Mouse (Mus musculus) neural tube, embryonic 13.5 days (tissue): ENCODE measurements around the gene Cyp2e1. TPM values are rescaled to one million over a fixed set of nuclear protein-coding genes. Genes with fewer than 3 reads are reported as not detected.
"Not testable (repeated sequence)": the region's sequence is repeated elsewhere in the genome, so short reads cannot be mapped to it uniquely, and the experiment has no call there.

Experiments
- ATAC-seq: fragments of 200-750 bp; cut with Nextera tagmentation; 2 replicates; pipeline ENCODE4 v1.8.0; 2017; ENCODE audit warnings: low read depth, mild to moderate bottlenecking, moderate TSS enrichment, moderate library complexity
- H3K27ac ChIP-seq: fragments of 300-500 bp; sonication (generic); replicated peaks from 2 replicates; pipeline ENCODE4 v1.5.1; 2015; ENCODE audit warnings: moderate library complexity, mild to moderate bottlenecking, inconsistent platforms
- H3K27me3 ChIP-seq: fragments of 300-500 bp; sonication (generic); 2 replicates; pipeline ENCODE4 v1.6.1; 2015; ENCODE audit warnings: mild to moderate bottlenecking, inconsistent platforms
- H3K36me3 ChIP-seq: fragments of 300-500 bp; sonication (generic); 2 replicates; pipeline ENCODE4 v1.6.1; 2015; ENCODE audit warnings: mild to moderate bottlenecking, inconsistent platforms
- H3K4me1 ChIP-seq: fragments of 300-500 bp; sonication (generic); replicated peaks from 2 replicates; pipeline ENCODE4 v1.6.1; 2015; ENCODE audit warnings: inconsistent platforms
- H3K4me2 ChIP-seq: fragments of 300-500 bp; sonication (generic); 2 replicates; pipeline ENCODE4 v1.6.1; 2015; ENCODE audit warnings: inconsistent platforms, mild to moderate bottlenecking, moderate library complexity
- H3K4me3 ChIP-seq: fragments of 300-500 bp; sonication (generic); 2 replicates; pipeline ENCODE4 v1.5.1; 2015; ENCODE audit warnings: mild to moderate bottlenecking, inconsistent platforms
- H3K9ac ChIP-seq: fragments of 300-500 bp; sonication (generic); 2 replicates; pipeline ENCODE4 v1.6.1; 2015; ENCODE audit warnings: moderate library complexity, mild to moderate bottlenecking, inconsistent platforms
- H3K9me3 ChIP-seq: fragments of 300-500 bp; sonication (generic); 2 replicates; pipeline ENCODE4 v1.6.1; 2016; ENCODE audit warnings: inconsistent platforms
- WGBS: fragments of 180-500 bp; shearing (Covaris S2); methylation state at CpG from one replicate; pipeline ENCODE4 v1.1.7; 2015; 5-methylcytosine and 5-hydroxymethylcytosine counted together
- polyA plus RNA-seq: library from polyadenylated mRNA; unstranded; fragments of >200 nt; fragmentation: Nextera tagmentation; extraction: Ambion mirVana; gene quantifications from 2 replicates; pipeline ENCODE4 v1.2.1, GENCODE M21; 2015

The Cyp2e1 gene
- not detected in 2 replicates for polyA plus RNA-seq

GRCm38 (mm10) chr7:140763447-140764020, at the start of gene Cyp2e1:
Cyp2e1 (plus strand) TSS chr7:140763739.
- no peak within 1 kb of the TSS for H3K27ac ChIP-seq
- no peaks in the 10 kb centered on the region for H3K36me3 ChIP-seq
- 78% methylated on average over 7 of the region's 7 CpGs for WGBS
- H3K4me2 ChIP-seq: no peak within 1 kb of the TSS
- H3K9me3 ChIP-seq: no peaks in the 10 kb centered on the region
- no peak for ATAC-seq
- no peak within 1 kb of the TSS for H3K4me3 ChIP-seq
- H3K9ac ChIP-seq: no peak within 1 kb of the TSS
- H3K27me3 ChIP-seq: no peaks in the 10 kb centered on the region
- no peaks in the 10 kb centered on the region for H3K4me1 ChIP-seq

GRCm38 (mm10) chr7:140717155-140718055, 46.1 kb upstream of the Cyp2e1 start:
- no peak overlapping the region for H3K9ac ChIP-seq
- no peaks in the 10 kb centered on the region for H3K36me3 ChIP-seq
- no peak for ATAC-seq
- H3K27me3 ChIP-seq: no peaks in the 10 kb centered on the region
- no peak overlapping the region for H3K4me2 ChIP-seq
- no peak overlapping the region for H3K4me3 ChIP-seq
- 79% methylated on average over 7 of the region's 7 CpGs for WGBS
- no peak overlapping the region for H3K27ac ChIP-seq
- H3K9me3 ChIP-seq: no peaks in the 10 kb centered on the region
- H3K4me1 ChIP-seq: no peaks in the 10 kb centered on the region

- no peak overlapping the region for H3K4me3 ChIP-seq
- H3K9ac ChIP-seq: no peak overlapping the region
- H3K27ac ChIP-seq: no peak overlapping the region
- no peak overlapping the region for H3K4me2 ChIP-seq
- no peaks in the 10 kb centered on the region for H3K4me1 ChIP-seq
- no peaks in the 10 kb centered on the region for H3K9me3 ChIP-seq
- WGBS: 85% methylated on average over 6 of the region's 6 CpGs
- no peaks in the 10 kb centered on the region for H3K36me3 ChIP-seq
- H3K27me3 ChIP-seq: no peaks in the 10 kb centered on the region
- ATAC-seq: no peak
These were observed 42.4 kb upstream of the Cyp2e1 start for GRCm38 (mm10) chr7:140721095-140721494.

- no peaks in the 10 kb centered on the region for H3K4me1 ChIP-seq
- H3K4me3 ChIP-seq: no peak overlapping the region
- ATAC-seq: no peak
- no peaks in the 10 kb centered on the region for H3K27me3 ChIP-seq
- no peak overlapping the region for H3K9ac ChIP-seq
- H3K36me3 ChIP-seq: no peaks in the 10 kb centered on the region
- no peak overlapping the region for H3K4me2 ChIP-seq
- H3K9me3 ChIP-seq: peaks cover 9% of the 10 kb centered on the region; the same call in 1 of the 2 replicates
- H3K27ac ChIP-seq: no peak overlapping the region
These were observed 38.0 kb upstream of the Cyp2e1 start for GRCm38 (mm10) chr7:140725558-140725957.

GRCm38 (mm10) chr7:140733162-140733561, 30.4 kb upstream of the Cyp2e1 start:
- H3K27ac ChIP-seq: no peak overlapping the region
- no peaks in the 10 kb centered on the region for H3K27me3 ChIP-seq
- no peak overlapping the region for H3K9ac ChIP-seq
- 76% methylated on average over 2 of the region's 2 CpGs for WGBS
- no peak overlapping the region for H3K4me2 ChIP-seq
- no peaks in the 10 kb centered on the region for H3K36me3 ChIP-seq
- no peak for ATAC-seq
- H3K4me3 ChIP-seq: no peak overlapping the region
- H3K4me1 ChIP-seq: no peaks in the 10 kb centered on the region
- no peaks in the 10 kb centered on the region for H3K9me3 ChIP-seq

GRCm38 (mm10) chr7:140747402-140747801, 16.1 kb upstream of the Cyp2e1 start:
- 87% methylated on average over 3 of the region's 3 CpGs for WGBS
- Histone ChIP-seq H3K4me2 (no peak overlapping the region), H3K36me3 (no peaks in the 10 kb centered on the region), H3K27me3 (no peaks in the 10 kb centered on the region), H3K4me1 (no peaks in the 10 kb centered on the region), H3K9ac (no peak overlapping the region), H3K4me3 (no peak overlapping the region), H3K9me3 (no peaks in the 10 kb centered on the region), H3K27ac (no peak overlapping the region)
- no peak for ATAC-seq

GRCm38 (mm10) chr7:140748116-140748826, 15.3 kb upstream of the Cyp2e1 start:
- WGBS: 82% methylated on average over 6 of the region's 6 CpGs
- Histone ChIP-seq H3K27me3 (no peaks in the 10 kb centered on the region), H3K27ac (no peak overlapping the region), H3K36me3 (no peaks in the 10 kb centered on the region), H3K4me2 (no peak overlapping the region), H3K4me1 (no peaks in the 10 kb centered on the region), H3K9me3 (no peaks in the 10 kb centered on the region), H3K9ac (no peak overlapping the region), H3K4me3 (no peak overlapping the region)
- no peak for ATAC-seq

GRCm38 (mm10) chr7:140748827-140749160, 14.7 kb upstream of the Cyp2e1 start:
- Histone ChIP-seq H3K4me2 (no peak overlapping the region), H3K36me3 (no peaks in the 10 kb centered on the region), H3K9ac (no peak overlapping the region), H3K27ac (no peak overlapping the region), H3K27me3 (no peaks in the 10 kb centered on the region), H3K4me3 (no peak overlapping the region), H3K9me3 (no peaks in the 10 kb centered on the region), H3K4me1 (no peaks in the 10 kb centered on the region)
- no peak for ATAC-seq
- 87% methylated on average over 3 of the region's 3 CpGs for WGBS

- H3K36me3 ChIP-seq: no peaks in the 10 kb centered on the region
- H3K27ac ChIP-seq: no peak overlapping the region
- H3K4me3 ChIP-seq: no peak overlapping the region
- no peaks in the 10 kb centered on the region for H3K4me1 ChIP-seq
- ATAC-seq: no peak
- H3K9me3 ChIP-seq: peaks cover 6% of the 10 kb centered on the region; the same call in 1 of the 2 replicates
- no peak overlapping the region for H3K9ac ChIP-seq
- H3K4me2 ChIP-seq: no peak overlapping the region
- H3K27me3 ChIP-seq: no peaks in the 10 kb centered on the region
These were observed 9.0 kb upstream of the Cyp2e1 start for GRCm38 (mm10) chr7:140754556-140754955.

GRCm38 (mm10) chr7:140756151-140756854, 7.2 kb upstream of the Cyp2e1 start:
- H3K4me2 ChIP-seq: no peak overlapping the region
- H3K27ac ChIP-seq: no peak overlapping the region
- 78% methylated on average over 4 of the region's 4 CpGs for WGBS
- H3K4me3 ChIP-seq: no peak overlapping the region
- no peak overlapping the region for H3K9ac ChIP-seq
- H3K4me1 ChIP-seq: no peaks in the 10 kb centered on the region
- no peaks in the 10 kb centered on the region for H3K36me3 ChIP-seq
- H3K9me3 ChIP-seq: peaks cover 6% of the 10 kb centered on the region; the same call in 1 of the 2 replicates
- no peaks in the 10 kb centered on the region for H3K27me3 ChIP-seq
- ATAC-seq: no peak

GRCm38 (mm10) chr7:140760647-140761046, 2.9 kb upstream of the Cyp2e1 start:
- Histone ChIP-seq H3K4me3 (no peak overlapping the region), H3K36me3 (no peaks in the 10 kb centered on the region), H3K9ac (no peak overlapping the region), H3K27me3 (no peaks in the 10 kb centered on the region), H3K27ac (no peak overlapping the region), H3K4me2 (no peak overlapping the region), H3K9me3 (no peaks in the 10 kb centered on the region), H3K4me1 (no peaks in the 10 kb centered on the region)
- ATAC-seq: no peak

- not testable (repeated sequence) for H3K4me3 ChIP-seq, H3K36me3 ChIP-seq, H3K9me3 ChIP-seq, H3K9ac ChIP-seq, ATAC-seq, H3K4me1 ChIP-seq, H3K27me3 ChIP-seq, H3K4me2 ChIP-seq, H3K27ac ChIP-seq
- WGBS: 74% methylated on average over 1 of the region's 1 CpGs
These were observed 1.9 kb downstream of the Cyp2e1 start for GRCm38 (mm10) chr7:140765391-140765790.
